28 mouse cellular contexts compared by ENCODE assay signal in genomic region chr16:46768376-46768775, GRCm38 (mm10).
DNase-seq lines count a peak whose midpoint lies in the region; ATAC-seq and TF ChIP-seq lines count a peak whose summit lies in the region.
"Had no signal": no experiment of that assay in that cellular context is flagged by ENCODE, and none has a peak within 500 bp of the region (broad histone marks: within the 10 kb centered on the region; RNA-seq: fewer than 3 reads in every experiment).

No protein-coding gene starts in this region.

- peak; percentile 53 for ATAC-seq in forebrain, embryonic 12.5 days (ENCODE audit: low FRiP score)
- ATAC-seq in forebrain, embryonic 15.5 days (replicated peaks): no peak
- no peak for ATAC-seq in hindbrain, postnatal 0 days
- no peak for ATAC-seq in hindbrain, embryonic 11.5 days (ENCODE audit: low FRiP score)
- ATAC-seq in midbrain, embryonic 12.5 days (ENCODE audit: low FRiP score, low read depth): peak; percentile 62
- ATAC-seq in midbrain, embryonic 15.5 days (replicated peaks): peak; percentile 82
- ATAC-seq: intestine, embryonic 15.5 days; Patski had no signal

- peaks cover 6% of the 10 kb centered on the region; the same call in 1 of the 2 replicates for H3K4me1 ChIP-seq in forebrain, embryonic 12.5 days
- peaks cover 5% of the 10 kb centered on the region; the same call in 1 of the 2 replicates for H3K4me1 ChIP-seq in forebrain, embryonic 15.5 days
- H3K4me1 ChIP-seq in hindbrain, postnatal 0 days (ENCODE audit: insufficient read depth, low read length): no peaks in the 10 kb centered on the region
- H3K4me1 ChIP-seq in hindbrain, embryonic 11.5 days (replicated peaks; ENCODE audit: control insufficient read depth, insufficient read depth, low read length): no peaks in the 10 kb centered on the region
- H3K4me1 ChIP-seq in midbrain, embryonic 12.5 days: peaks cover 4% of the 10 kb centered on the region; the same call in 1 of the 2 replicates
- H3K4me1 ChIP-seq in midbrain, embryonic 10.5 days: peaks cover 16% of the 10 kb centered on the region
- H3K4me1 ChIP-seq in midbrain, embryonic 15.5 days: peaks cover 5% of the 10 kb centered on the region; the same call in 1 of the 2 replicates
- H3K4me1 ChIP-seq: embryonic facial prominence, embryonic 12.5 days; heart, embryonic 15.5 days; hindbrain, embryonic 15.5 days; intestine, embryonic 15.5 days; limb, embryonic 10.5 days; limb, embryonic 15.5 days; liver, embryonic 13.5 days had no signal

- peak overlapping the region; percentile 38 for H3K27ac ChIP-seq in forebrain, embryonic 12.5 days
- H3K27ac ChIP-seq in forebrain, embryonic 15.5 days (replicated peaks): no peak overlapping the region; the same call in 1 of the 2 replicates
- H3K27ac ChIP-seq in hindbrain, postnatal 0 days: no peak overlapping the region
- H3K27ac ChIP-seq in hindbrain, embryonic 11.5 days (ENCODE audit: low read depth, low read length): no peak overlapping the region
- H3K27ac ChIP-seq in midbrain, embryonic 12.5 days (replicated peaks): 0 out of 2 replicates have a peak overlapping the region, but pooled peaks have one; percentile 0
- H3K27ac ChIP-seq in midbrain, embryonic 10.5 days (replicated peaks): no peak overlapping the region
- peak overlapping the region; percentile 24; the same call in 1 of the 2 replicates for H3K27ac ChIP-seq in midbrain, embryonic 15.5 days
- H3K27ac ChIP-seq: embryonic facial prominence, embryonic 12.5 days; heart, embryonic 15.5 days; hindbrain, embryonic 15.5 days; intestine, embryonic 15.5 days; limb, embryonic 10.5 days; limb, embryonic 15.5 days; liver, embryonic 13.5 days; macrophage; stomach, postnatal 0 days had no signal

- peak; percentile 4 for DNase-seq in hindbrain, postnatal 0 days (ENCODE audit: low spot score)
- DNase-seq in hindbrain, embryonic 11.5 days (ENCODE audit: low spot score): no peak
- no peak for DNase-seq in midbrain, embryonic 10.5 days (ENCODE audit: low spot score)
- DNase-seq in adrenal gland, adult (ENCODE audit: inconsistent age in 2 of 2, low spot score in 1 of 2): no peak
- DNase-seq: adrenal gland, postnatal 14 days; cerebellum, adult 11-12 months; cerebellum, adult 9-11 months; embryo, embryonic 11 days; kidney, adult 9 months; liver, embryonic 13.5 days; lung, adult 2 months; lung, postnatal 10 days; right cerebral cortex, postnatal 4 days; thymus, adult 2 months; thymus, postnatal 36 days had no signal

- no peaks in the 10 kb centered on the region for H3K36me3 ChIP-seq in forebrain, embryonic 12.5 days (replicated peaks)
- no peaks in the 10 kb centered on the region for H3K36me3 ChIP-seq in forebrain, embryonic 15.5 days
- no peaks in the 10 kb centered on the region for H3K36me3 ChIP-seq in hindbrain, postnatal 0 days (ENCODE audit: insufficient read depth, low read length)
- H3K36me3 ChIP-seq in hindbrain, embryonic 11.5 days (ENCODE audit: control insufficient read depth, insufficient read depth, low read length): no peaks in the 10 kb centered on the region
- H3K36me3 ChIP-seq in midbrain, embryonic 12.5 days: no peaks in the 10 kb centered on the region
- no peaks in the 10 kb centered on the region for H3K36me3 ChIP-seq in midbrain, embryonic 10.5 days
- no peaks in the 10 kb centered on the region for H3K36me3 ChIP-seq in midbrain, embryonic 15.5 days (replicated peaks)
- H3K36me3 ChIP-seq: embryonic facial prominence, embryonic 12.5 days; heart, embryonic 15.5 days; hindbrain, embryonic 15.5 days; intestine, embryonic 15.5 days; limb, embryonic 10.5 days; limb, embryonic 15.5 days; liver, embryonic 13.5 days had no signal

- TF ChIP-seq CTCF in hindbrain, postnatal 0 days (IDR thresholded peaks at IDR 0.05; ENCODE audit: low read depth): no peak

- no peaks in the 10 kb centered on the region for H3K27me3 ChIP-seq in forebrain, embryonic 12.5 days
- H3K27me3 ChIP-seq in forebrain, embryonic 15.5 days: no peaks in the 10 kb centered on the region
- no peaks in the 10 kb centered on the region for H3K27me3 ChIP-seq in hindbrain, postnatal 0 days (ENCODE audit: insufficient read depth, low read length)
- no peaks in the 10 kb centered on the region for H3K27me3 ChIP-seq in hindbrain, embryonic 11.5 days (ENCODE audit: control insufficient read depth, insufficient read depth, low read length)
- no peaks in the 10 kb centered on the region for H3K27me3 ChIP-seq in midbrain, embryonic 12.5 days
- H3K27me3 ChIP-seq in midbrain, embryonic 10.5 days (ENCODE audit: low read depth, poor library complexity, severe bottlenecking): no peaks in the 10 kb centered on the region
- H3K27me3 ChIP-seq in midbrain, embryonic 15.5 days (replicated peaks): no peaks in the 10 kb centered on the region
- H3K27me3 ChIP-seq: embryonic facial prominence, embryonic 12.5 days; heart, embryonic 15.5 days; hindbrain, embryonic 15.5 days; intestine, embryonic 15.5 days; limb, embryonic 15.5 days; liver, embryonic 13.5 days had no signal

- H3K4me2 ChIP-seq in forebrain, embryonic 12.5 days: no peak overlapping the region
- H3K4me2 ChIP-seq in forebrain, embryonic 15.5 days (replicated peaks): no peak overlapping the region
- no peak overlapping the region for H3K4me2 ChIP-seq in hindbrain, postnatal 0 days (ENCODE audit: low read depth, low read length)
- no peak overlapping the region for H3K4me2 ChIP-seq in hindbrain, embryonic 11.5 days (replicated peaks; ENCODE audit: low read depth, low read length)
- H3K4me2 ChIP-seq in midbrain, embryonic 12.5 days (replicated peaks): no peak overlapping the region
- no peak overlapping the region for H3K4me2 ChIP-seq in midbrain, embryonic 15.5 days
- H3K4me2 ChIP-seq: embryonic facial prominence, embryonic 12.5 days; heart, embryonic 15.5 days; hindbrain, embryonic 15.5 days; intestine, embryonic 15.5 days; limb, embryonic 15.5 days; liver, embryonic 13.5 days had no signal

- no peak overlapping the region for H3K9ac ChIP-seq in forebrain, embryonic 12.5 days
- H3K9ac ChIP-seq in forebrain, embryonic 15.5 days (replicated peaks): no peak overlapping the region
- H3K9ac ChIP-seq in hindbrain, postnatal 0 days (replicated peaks; ENCODE audit: low read length): no peak overlapping the region
- H3K9ac ChIP-seq in hindbrain, embryonic 11.5 days (ENCODE audit: low read depth, low read length): no peak overlapping the region
- no peak overlapping the region for H3K9ac ChIP-seq in midbrain, embryonic 12.5 days (replicated peaks)
- H3K9ac ChIP-seq in midbrain, embryonic 15.5 days: no peak overlapping the region
- H3K9ac ChIP-seq: embryonic facial prominence, embryonic 12.5 days; heart, embryonic 15.5 days; hindbrain, embryonic 15.5 days; intestine, embryonic 15.5 days; limb, embryonic 15.5 days; liver, embryonic 13.5 days had no signal

- no peak overlapping the region for H3K4me3 ChIP-seq in forebrain, embryonic 12.5 days (replicated peaks)
- H3K4me3 ChIP-seq in forebrain, embryonic 15.5 days: no peak overlapping the region
- no peak overlapping the region for H3K4me3 ChIP-seq in hindbrain, postnatal 0 days (ENCODE audit: low read length)
- H3K4me3 ChIP-seq in hindbrain, embryonic 11.5 days (ENCODE audit: low read depth, low read length): no peak overlapping the region
- no peak overlapping the region for H3K4me3 ChIP-seq in midbrain, embryonic 12.5 days
- no peak overlapping the region for H3K4me3 ChIP-seq in midbrain, embryonic 10.5 days
- H3K4me3 ChIP-seq in midbrain, embryonic 15.5 days: no peak overlapping the region
- H3K4me3 ChIP-seq: embryonic facial prominence, embryonic 12.5 days; heart, embryonic 15.5 days; hindbrain, embryonic 15.5 days; intestine, embryonic 15.5 days; limb, embryonic 10.5 days; limb, embryonic 15.5 days; liver, embryonic 13.5 days had no signal

- no peaks in the 10 kb centered on the region for H3K9me3 ChIP-seq in forebrain, embryonic 12.5 days
- no peaks in the 10 kb centered on the region for H3K9me3 ChIP-seq in forebrain, embryonic 15.5 days
- no peaks in the 10 kb centered on the region for H3K9me3 ChIP-seq in hindbrain, postnatal 0 days (ENCODE audit: low read length)
- H3K9me3 ChIP-seq in hindbrain, embryonic 11.5 days (ENCODE audit: control insufficient read depth, low read length): no peaks in the 10 kb centered on the region
- H3K9me3 ChIP-seq in midbrain, embryonic 12.5 days: no peaks in the 10 kb centered on the region
- no peaks in the 10 kb centered on the region for H3K9me3 ChIP-seq in midbrain, embryonic 10.5 days (replicated peaks)
- H3K9me3 ChIP-seq in midbrain, embryonic 15.5 days: no peaks in the 10 kb centered on the region
- H3K9me3 ChIP-seq: embryonic facial prominence, embryonic 12.5 days; heart, embryonic 15.5 days; hindbrain, embryonic 15.5 days; intestine, embryonic 15.5 days; limb, embryonic 10.5 days; limb, embryonic 15.5 days; liver, embryonic 13.5 days had no signal

- WGBS in forebrain, embryonic 12.5 days: 32% methylated on average over 1 of the region's 1 CpGs
- 22% methylated on average over 1 of the region's 1 CpGs for WGBS in forebrain, embryonic 15.5 days
- 30% methylated on average over 1 of the region's 1 CpGs for WGBS in hindbrain, postnatal 0 days
- 48% methylated on average over 1 of the region's 1 CpGs for WGBS in hindbrain, embryonic 11.5 days
- 19% methylated on average over 1 of the region's 1 CpGs for WGBS in midbrain, embryonic 12.5 days
- 58% methylated on average over 1 of the region's 1 CpGs for WGBS in midbrain, embryonic 10.5 days
- 11% methylated on average over 1 of the region's 1 CpGs for WGBS in midbrain, embryonic 15.5 days

Comparison
In these comparisons a context has a peak if more than half of its experiments do, and no peak if none do; other contexts are left out.
1. ATAC-seq: peak in forebrain, embryonic 12.5 days (single experiment), midbrain, embryonic 12.5 days (single experiment) and midbrain, embryonic 15.5 days (single experiment); none in forebrain, embryonic 15.5 days (single experiment), hindbrain, postnatal 0 days (single experiment) and hindbrain, embryonic 11.5 days (single experiment).
2. H3K27ac ChIP-seq: peak in forebrain, embryonic 12.5 days (single experiment), midbrain, embryonic 12.5 days (single experiment) and midbrain, embryonic 15.5 days (single experiment); none in forebrain, embryonic 15.5 days (single experiment), hindbrain, postnatal 0 days (single experiment), hindbrain, embryonic 11.5 days (single experiment) and midbrain, embryonic 10.5 days (single experiment).